Mouse (Mus musculus) heart, adult 9 months (tissue): ENCODE measurements around the gene Adrb1.
"Not testable (repeated sequence)": the region's sequence is repeated elsewhere in the genome, so short reads cannot be mapped to it uniquely, and the experiment has no call there.

ENCODE experiments used
- DNase-seq, 2 experiments: peaks; one replicate each; pipeline ENCODE4 v3.0.0; 2022; ENCODE audit warnings: low spot score in 2 of 2

Gene Adrb1

GRCm38 (mm10) chr19:56749343-56749742 is 27.3 kb downstream of the Adrb1 start:
- no peak for DNase-seq

- no peak for DNase-seq
Measured at GRCm38 (mm10) chr19:56750709-56751108, 28.7 kb downstream of the Adrb1 start.

GRCm38 (mm10) chr19:56754456-56754855 is 32.5 kb downstream of the Adrb1 start:
- not testable (repeated sequence) for DNase-seq

GRCm38 (mm10) chr19:56756412-56756811 is 34.4 kb downstream of the Adrb1 start:
- DNase-seq, result no peak

- no peak for DNase-seq
Measured at GRCm38 (mm10) chr19:56758311-56758710, 36.3 kb downstream of the Adrb1 start.

GRCm38 (mm10) chr19:56759740-56760139 is 37.7 kb downstream of the Adrb1 start:
- no peak for DNase-seq

- DNase-seq, result no peak
Measured at GRCm38 (mm10) chr19:56760306-56760940, 38.4 kb downstream of the Adrb1 start.

- DNase-seq, result no peak
Measured at GRCm38 (mm10) chr19:56761096-56761495, 39.1 kb downstream of the Adrb1 start.

- DNase-seq, result no peak
Measured at GRCm38 (mm10) chr19:56761727-56762126, 39.7 kb downstream of the Adrb1 start.

- no peak for DNase-seq
Measured at GRCm38 (mm10) chr19:56762686-56763085, 40.7 kb downstream of the Adrb1 start.

GRCm38 (mm10) chr19:56769024-56769423 is 47.0 kb downstream of the Adrb1 start:
- no peak for DNase-seq

GRCm38 (mm10) chr19:56772158-56772557 is 50.2 kb downstream of the Adrb1 start:
- DNase-seq, result no peak

- no peak for DNase-seq
Measured at GRCm38 (mm10) chr19:56773393-56773971, 51.5 kb downstream of the Adrb1 start.

GRCm38 (mm10) chr19:56774408-56774962 is 52.5 kb downstream of the Adrb1 start:
- peak; percentile 79 to 82 for DNase-seq

- DNase-seq, result peak in 1 of 2 experiments; percentile 35
Measured at GRCm38 (mm10) chr19:56774971-56775892, 53.2 kb downstream of the Adrb1 start.

GRCm38 (mm10) chr19:56775893-56776718 is 54.1 kb downstream of the Adrb1 start:
- DNase-seq, result peak in 1 of 2 experiments; percentile 27

- peak; percentile 36 to 47 for DNase-seq
Measured at GRCm38 (mm10) chr19:56776719-56777382, 54.9 kb downstream of the Adrb1 start.

GRCm38 (mm10) chr19:56778532-56778931 is 56.5 kb downstream of the Adrb1 start:
- DNase-seq, result not testable (repeated sequence)
